Mouse (Mus musculus) brain, embryonic 14.5 days (tissue): ENCODE results near the gene Slc22a20.

Experiments used
- CTCF ChIP-seq: fragments of 200-500 bp; IDR thresholded peaks from 2 replicates; pipeline ENCODE4 v1.5.1; 2012; ENCODE audit warnings: inconsistent platforms, mild to moderate bottlenecking, moderate library complexity, borderline replicate concordance; ENCODE audit not compliant: insufficient read depth, insufficient read length; ENCODE audit errors: extremely low read depth
- POLR2A ChIP-seq: fragments of 200-500 bp; IDR thresholded peaks from 2 replicates; pipeline ENCODE4 v1.6.1; 2012; ENCODE audit warnings: mild to moderate bottlenecking, inconsistent platforms, borderline replicate concordance; ENCODE audit not compliant: poor library complexity, insufficient read depth, insufficient read length, severe bottlenecking; ENCODE audit errors: extremely low read depth

DNA sequence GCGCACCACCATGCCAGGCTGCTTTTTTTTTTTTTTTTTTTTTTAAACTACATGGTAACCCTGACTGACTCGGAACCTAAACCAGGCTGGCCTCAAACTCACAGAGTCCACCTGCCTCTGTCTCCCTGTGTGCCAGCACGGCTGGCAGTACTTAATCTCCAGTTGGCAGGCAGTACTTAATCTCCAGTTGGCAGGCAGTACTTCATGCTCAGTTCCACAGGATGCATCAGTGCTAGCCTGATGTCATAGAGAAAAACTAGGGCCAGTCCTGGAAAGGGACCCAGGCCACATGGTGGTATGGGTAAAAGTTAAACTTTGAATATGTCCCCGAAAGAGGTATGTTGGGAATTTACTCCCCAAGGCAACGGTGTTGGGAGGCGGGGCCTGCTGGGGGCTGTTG, 57.8 kb downstream of the Slc22a20 start:
- TF ChIP-seq POLR2A (no peak), CTCF (no peak)
